Mouse (Mus musculus): Measurements from ENCODE around the gene Xxylt1.

The Xxylt1 gene

DNA sequence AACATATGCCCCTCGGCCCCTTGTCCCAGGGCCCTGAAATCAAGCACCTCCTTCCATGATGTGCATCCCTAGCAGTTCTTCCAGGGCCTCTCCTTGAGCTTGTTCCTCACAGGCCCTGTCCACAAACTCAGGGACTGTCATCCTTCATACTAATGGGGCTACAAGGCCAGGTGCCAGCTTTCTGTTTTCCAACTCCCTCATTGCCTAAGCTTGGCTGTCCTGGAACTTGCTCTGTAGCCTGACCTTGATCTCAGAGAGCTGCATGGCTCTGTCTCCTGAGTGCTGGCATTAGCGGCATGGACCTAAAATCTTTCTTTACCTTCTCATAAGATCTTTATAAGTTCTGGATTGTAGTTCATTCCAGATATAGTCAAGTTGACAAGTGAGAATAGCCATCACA, 39.7 kb downstream of the Xxylt1 start:
- ChIA-PET POLR2A (interaction anchor here in 2 of 4 experiments (0.6 to 1.4 kb wide), 2 partner anchors 10 to 24 kb away, joined by 3 to 4 read pairs; no protein-coding TSS in a partner anchor), CTCF (no interaction called here)

DNA sequence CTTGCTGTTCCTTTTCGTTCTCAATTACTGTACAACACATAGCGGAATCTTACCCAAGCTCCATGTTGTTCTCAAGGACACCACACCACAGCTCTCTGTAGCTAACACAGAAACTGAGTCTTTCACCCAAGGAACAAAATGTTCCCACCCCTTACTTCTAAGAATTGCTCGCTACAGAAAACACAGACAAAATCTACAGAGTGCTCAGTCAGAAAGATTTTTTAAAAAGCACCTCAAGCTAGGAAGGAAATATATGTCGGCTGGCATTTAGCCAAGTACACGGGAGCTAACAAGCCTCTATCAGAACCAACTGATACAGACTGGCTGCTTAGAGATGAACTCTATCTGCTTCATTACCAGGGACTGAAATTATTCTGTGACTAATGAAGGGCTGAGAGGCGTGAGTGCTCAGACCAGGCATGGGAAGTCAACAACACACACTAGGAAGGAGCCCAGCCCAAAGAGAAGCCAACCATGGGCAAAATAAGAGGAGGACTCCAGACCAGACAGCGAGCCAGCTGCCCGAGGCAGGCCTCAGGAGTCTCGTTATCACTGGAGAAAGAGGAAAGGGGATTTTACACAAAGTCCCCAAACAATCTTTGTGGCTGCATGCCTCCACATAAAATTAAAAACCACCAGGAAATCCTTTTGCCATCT, 41.3 kb downstream of the Xxylt1 start:
- CTCF ChIA-PET: no interaction called here
- POLR2A ChIA-PET: interaction anchor here in 2 of 4 experiments (0.8 to 1.1 kb wide), 2 partner anchors 11 to 36 kb away, joined by 3 read pairs; no protein-coding TSS in a partner anchor

DNA sequence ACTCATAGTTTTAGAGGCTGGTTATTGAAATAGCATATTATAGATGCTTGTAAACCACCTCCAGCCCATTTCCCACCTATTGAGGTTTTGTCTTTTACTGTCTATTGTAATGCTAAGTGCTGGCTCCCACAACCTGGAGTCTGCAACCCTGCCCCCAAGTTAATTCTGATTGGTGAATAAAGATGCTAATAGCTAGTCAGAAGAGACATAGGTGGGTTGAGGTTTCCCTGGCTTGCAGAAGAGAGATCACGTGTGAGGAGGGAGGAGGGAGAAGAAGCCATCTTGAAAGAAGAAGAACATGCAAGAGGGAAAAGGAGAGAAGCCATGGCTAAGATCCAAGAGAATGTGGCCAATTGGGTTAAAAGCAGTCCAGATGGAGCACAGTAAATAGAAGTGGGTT, 43.8 kb downstream of the Xxylt1 start:
- POLR2A ChIA-PET: interaction anchor here in 2 of 4 experiments (0.8 to 10.0 kb wide), 7 partner anchors 15 to 465 kb away, joined by 3 to 69 read pairs (median 4); partner anchors contain the start of gene Fam43a (in 1 of the 2)
- CTCF ChIA-PET: interaction anchor here in 1 of 4 experiments (0.6 kb wide), 1 partner anchor 33 kb away, joined by 3 read pairs; no protein-coding TSS in a partner anchor

DNA sequence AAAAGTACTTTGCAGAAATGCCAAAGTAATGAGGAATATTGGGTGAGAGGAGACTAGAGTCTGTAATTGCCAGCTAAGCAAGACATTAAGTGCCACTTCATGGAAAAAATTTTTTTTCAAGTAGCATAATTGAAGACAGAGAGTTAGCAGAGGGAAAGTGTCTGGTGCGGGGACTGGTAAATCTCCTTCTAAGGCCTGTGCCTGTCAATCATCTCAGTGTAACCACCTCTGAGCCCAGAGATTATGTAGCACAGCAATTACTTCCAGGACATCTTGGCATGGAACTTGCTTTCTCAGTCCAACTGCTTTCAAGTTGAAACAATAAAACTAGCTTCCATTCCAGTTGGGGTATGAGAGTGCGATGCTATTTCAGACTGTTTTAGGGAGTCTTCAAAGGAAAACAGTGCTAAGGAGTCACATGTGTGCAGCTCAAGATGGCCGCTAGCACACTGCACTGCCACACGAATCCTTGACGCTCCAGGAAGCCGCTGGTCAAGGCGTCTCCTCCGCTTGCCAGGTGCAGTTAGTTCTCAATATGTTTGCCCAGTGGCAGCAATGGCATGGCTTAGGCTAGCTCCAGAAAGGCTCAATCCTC, 45.5 kb downstream of the Xxylt1 start:
- ChIA-PET CTCF (interaction anchor here in 3 of 4 experiments (0.6 to 1.4 kb wide), 3 partner anchors 12 to 79 kb away, joined by 3 to 4 read pairs (median 4); no protein-coding TSS in a partner anchor), POLR2A (interaction anchor here in 2 of 4 experiments (0.6 to 10.0 kb wide), 14 partner anchors 8 to 390 kb away, joined by 3 to 69 read pairs (median 3); no protein-coding TSS in a partner anchor)

DNA sequence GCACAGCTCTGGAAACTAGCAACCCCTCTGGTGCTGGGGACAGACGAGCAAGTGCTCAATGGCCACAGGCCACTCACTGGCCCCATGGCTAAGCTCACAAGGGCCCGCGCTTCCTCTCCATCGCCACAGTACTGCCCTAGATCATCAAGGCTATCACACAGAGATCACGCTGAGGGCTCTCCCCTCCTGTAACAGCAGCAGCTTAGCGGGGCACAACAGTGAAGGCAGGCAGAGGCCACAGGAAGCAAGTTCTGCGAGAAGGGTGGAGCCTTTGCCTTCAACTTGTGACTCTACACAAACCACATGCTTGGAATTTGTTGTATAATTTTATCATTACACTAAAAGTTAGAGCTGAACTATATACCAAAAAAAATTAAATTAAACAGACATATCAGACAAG, 46.0 kb downstream of the Xxylt1 start:
- CTCF ChIA-PET: interaction anchor here in 3 of 4 experiments (0.5 to 1.8 kb wide), 5 partner anchors 12 to 983 kb away, joined by 3 to 5 read pairs (median 4); no protein-coding TSS in a partner anchor

DNA sequence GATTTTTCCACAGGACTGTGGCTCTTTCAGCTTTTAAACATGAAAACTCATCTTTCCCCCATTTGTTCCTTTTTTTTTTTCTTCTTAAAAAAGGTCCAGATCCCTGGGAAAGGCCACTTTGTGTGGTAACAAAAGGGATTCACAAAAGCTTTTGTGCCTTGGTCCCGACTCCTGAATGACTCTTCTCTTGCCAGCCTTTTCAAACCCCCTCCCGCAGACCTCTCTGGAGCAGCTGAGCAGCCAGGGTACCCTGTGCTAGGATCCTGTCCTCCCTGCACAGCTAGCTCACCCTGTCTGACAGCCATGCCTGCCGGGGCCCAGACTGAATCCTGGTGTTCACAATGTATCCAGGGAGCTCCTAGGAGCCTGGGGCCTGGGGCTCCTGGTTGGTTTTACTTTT, 47.2 kb downstream of the Xxylt1 start:
- POLR2A ChIA-PET: interaction anchor here (0.6 to 10.0 kb wide), 19 partner anchors 11 to 434 kb away, joined by 3 to 69 read pairs (median 4); partner anchors contain the start of gene Fam43a (in 1 of the 4)
- CTCF ChIA-PET: interaction anchor here in 3 of 4 experiments (0.6 to 1.8 kb wide), 5 partner anchors 9 to 525 kb away, joined by 3 to 5 read pairs (median 4); no protein-coding TSS in a partner anchor

More for the DNA sequence above, 46.0 kb downstream of the Xxylt1 start:
- POLR2A ChIA-PET: interaction anchor here in 2 of 4 experiments (0.6 to 10.0 kb wide), 13 partner anchors 8 to 389 kb away, joined by 3 to 69 read pairs (median 3); no protein-coding TSS in a partner anchor

DNA sequence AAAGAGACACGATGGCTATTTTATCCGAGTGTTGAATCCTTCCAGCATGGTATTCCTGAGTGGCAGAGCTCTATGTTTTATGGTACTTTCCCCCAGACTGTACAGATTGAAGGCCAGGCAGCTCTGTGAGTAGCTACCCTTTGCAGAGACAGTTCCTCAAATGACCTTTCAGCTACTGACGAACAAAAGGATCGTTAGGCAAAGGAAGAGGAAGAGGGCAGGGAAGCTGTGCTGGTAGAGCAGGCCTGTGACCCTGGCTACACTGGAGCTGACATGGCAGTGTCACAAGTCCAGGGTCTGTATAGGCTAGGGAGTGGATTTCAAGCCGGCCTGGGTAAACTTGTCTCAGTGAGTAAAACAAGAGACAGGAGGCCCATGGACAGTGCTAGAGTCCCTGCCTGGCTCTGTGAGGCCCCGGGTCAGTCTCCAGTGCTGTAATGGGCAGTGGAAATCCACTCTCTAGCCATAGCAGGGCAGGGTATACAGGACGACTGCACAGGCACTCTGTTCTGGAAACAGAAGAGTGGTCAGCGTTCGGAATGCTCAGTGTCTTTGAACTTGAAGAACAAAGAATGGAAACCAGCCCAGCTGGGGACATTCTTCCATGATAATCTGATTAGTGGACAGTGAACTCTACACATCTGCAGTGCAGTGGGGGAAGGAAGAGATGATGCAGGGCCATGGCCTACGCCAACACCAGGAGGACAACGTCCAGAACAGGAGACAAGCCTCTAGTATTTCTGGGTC, 51.3 kb downstream of the Xxylt1 start:
- ChIA-PET POLR2A (interaction anchor here in 2 of 4 experiments (1.0 to 10.0 kb wide), 3 partner anchors 7 to 29 kb away, joined by 3 to 69 read pairs (median 5); no protein-coding TSS in a partner anchor), CTCF (interaction anchor here in 2 of 4 experiments (0.6 to 1.0 kb wide), 4 partner anchors 21 to 848 kb away, joined by 3 to 4 read pairs (median 3); no protein-coding TSS in a partner anchor)

DNA sequence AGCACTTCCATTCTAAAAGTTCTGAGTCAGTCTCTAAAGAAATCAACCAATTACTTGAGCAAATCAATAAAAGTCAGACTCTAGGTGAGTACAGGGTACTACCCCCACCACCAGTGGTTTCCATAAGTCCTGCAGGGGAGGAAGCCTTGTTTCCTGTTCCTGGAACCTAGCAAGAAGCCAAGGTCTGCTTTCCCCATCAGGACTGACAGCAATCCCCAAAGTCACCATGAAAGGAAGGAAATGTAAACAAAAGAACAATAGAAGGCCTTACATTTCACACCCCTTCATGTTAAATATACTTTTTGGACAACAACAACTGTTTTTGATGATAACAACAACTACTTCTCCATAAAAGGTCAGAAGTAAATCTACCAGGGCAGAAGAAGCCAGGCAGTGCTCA, 53.6 kb downstream of the Xxylt1 start:
- ChIA-PET POLR2A (interaction anchor here in 1 of 4 experiments (0.7 kb wide), 1 partner anchor 8 kb away, joined by 3 read pairs; no protein-coding TSS in a partner anchor), CTCF (interaction anchor here in 1 of 4 experiments (1.1 kb wide), 1 partner anchor 43 kb away, joined by 3 read pairs; no protein-coding TSS in a partner anchor)

DNA sequence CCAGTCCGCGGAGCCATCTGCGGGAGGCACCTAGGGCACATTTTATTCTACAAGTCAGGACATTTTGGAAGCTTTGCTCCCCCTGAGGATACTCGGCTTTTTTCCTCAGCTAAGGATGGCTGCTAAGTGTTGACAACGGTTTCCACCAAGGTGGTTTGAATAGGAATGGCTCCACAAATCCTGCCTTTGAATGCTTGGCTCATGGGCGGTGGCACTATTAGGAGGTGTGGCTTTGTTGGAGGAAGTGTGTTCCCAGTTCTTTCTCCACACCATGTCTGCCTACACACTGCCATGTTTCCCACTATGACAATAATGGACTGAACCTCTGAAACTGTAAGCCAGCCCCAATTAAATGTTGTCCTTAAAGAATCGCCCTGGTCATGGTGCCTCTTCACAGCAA, 55.7 kb downstream of the Xxylt1 start:
- ChIA-PET CTCF (no interaction called here), POLR2A (interaction anchor here in 3 of 4 experiments (0.6 to 12.8 kb wide), 6 partner anchors 8 to 54 kb away, joined by 3 to 191 read pairs (median 22); no protein-coding TSS in a partner anchor)

DNA sequence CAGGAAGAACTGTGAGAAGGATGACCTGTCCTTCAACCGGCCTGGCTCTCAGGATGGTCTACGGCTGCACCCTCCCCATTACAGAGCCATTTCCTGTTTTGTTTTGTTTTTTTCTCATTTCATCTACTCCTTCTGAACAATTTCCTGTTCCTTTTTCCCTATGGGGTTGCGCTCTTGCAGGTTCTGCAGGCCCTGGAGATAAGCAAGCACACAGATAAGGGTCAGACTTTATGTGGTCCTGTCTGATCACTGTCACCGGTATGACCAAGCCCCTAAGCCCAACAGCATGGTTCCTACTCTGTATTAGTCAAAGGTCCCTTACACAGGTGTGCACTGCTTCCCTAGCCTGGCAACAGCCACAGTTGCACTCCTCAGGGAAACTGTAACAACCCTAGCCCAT, 56.2 kb downstream of the Xxylt1 start:
- CTCF ChIA-PET: no interaction called here
- POLR2A ChIA-PET: interaction anchor here in 2 of 4 experiments (0.8 to 12.8 kb wide), 11 partner anchors 8 to 82 kb away, joined by 4 to 191 read pairs (median 8); no protein-coding TSS in a partner anchor

DNA sequence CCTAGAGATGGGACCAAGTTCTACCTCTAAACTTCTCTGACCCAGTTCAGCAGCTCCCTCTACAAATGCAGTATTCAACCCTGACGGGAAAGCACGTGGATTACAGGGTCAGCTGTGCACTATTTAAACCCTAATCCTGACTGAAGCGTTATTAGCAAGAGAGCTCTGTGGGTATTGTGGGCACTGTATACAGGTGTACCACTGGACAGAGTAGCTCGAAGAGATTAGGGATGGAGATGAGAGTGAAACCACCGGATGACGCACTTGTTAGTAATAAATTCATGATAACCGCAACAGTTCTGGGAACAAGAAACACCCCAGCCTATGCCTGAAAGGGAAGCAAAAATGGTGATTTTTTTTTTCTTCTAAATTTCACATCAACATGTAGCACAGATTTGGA, 57.0 kb downstream of the Xxylt1 start:
- CTCF ChIA-PET: interaction anchor here in 2 of 4 experiments (0.5 to 1.1 kb wide), 5 partner anchors 10 to 788 kb away, joined by 3 read pairs; no protein-coding TSS in a partner anchor
- POLR2A ChIA-PET: interaction anchor here in 2 of 4 experiments (0.5 to 12.8 kb wide), 20 partner anchors 9 to 557 kb away, joined by 3 to 191 read pairs (median 5); partner anchors contain the start of gene Fam43a (in 1 of the 2)

DNA sequence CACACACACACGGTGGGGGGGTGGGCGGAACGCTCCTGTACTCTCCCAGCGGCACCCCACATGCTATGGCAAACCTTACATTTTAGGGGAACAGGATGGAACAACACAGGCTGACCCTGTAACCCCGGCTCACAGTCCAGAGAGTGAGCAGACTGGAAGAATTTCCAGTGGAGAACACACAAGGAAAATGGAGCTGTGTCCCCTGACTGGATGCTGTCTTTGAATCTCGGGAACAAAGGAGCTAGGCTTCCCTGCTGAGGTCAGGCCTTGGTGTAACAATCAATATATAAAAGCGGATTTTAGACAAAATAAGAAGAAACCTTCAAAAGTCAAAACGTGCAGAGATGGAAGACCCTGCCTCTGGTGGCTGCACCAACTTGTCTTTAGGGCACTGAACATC, 57.4 kb downstream of the Xxylt1 start:
- ChIA-PET POLR2A (interaction anchor here in 3 of 4 experiments (0.6 to 12.8 kb wide), 23 partner anchors 9 to 556 kb away, joined by 3 to 191 read pairs (median 4); partner anchors contain the start of gene Fam43a (in 1 of the 3)), CTCF (interaction anchor here in 3 of 4 experiments (0.5 to 1.1 kb wide), 7 partner anchors 9 to 787 kb away, joined by 3 to 5 read pairs (median 3); no protein-coding TSS in a partner anchor)

DNA sequence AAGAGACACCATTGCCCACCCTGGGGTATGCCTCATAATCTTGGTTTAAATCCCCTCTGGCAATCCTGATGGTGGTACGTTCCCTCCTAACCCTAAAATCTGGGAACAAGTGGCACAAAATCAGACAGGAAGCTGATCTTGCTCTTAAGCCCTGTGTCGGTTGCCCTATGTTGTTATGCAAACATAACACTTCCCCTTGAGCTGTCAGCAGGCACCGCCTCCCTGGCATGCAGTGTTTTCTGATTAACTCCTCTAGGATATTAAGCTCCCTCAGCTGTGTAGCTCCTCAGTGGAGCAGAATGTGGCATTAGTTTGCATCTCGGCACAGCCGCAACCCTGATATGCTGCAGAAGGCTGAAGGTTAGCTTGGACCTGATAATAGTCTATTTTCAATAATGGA, 58.9 kb downstream of the Xxylt1 start:
- ChIA-PET POLR2A (interaction anchor here in 2 of 4 experiments (0.9 to 12.8 kb wide), 12 partner anchors 10 to 741 kb away, joined by 3 to 191 read pairs (median 4); no protein-coding TSS in a partner anchor), CTCF (interaction anchor here in 1 of 4 experiments (1.4 kb wide), 1 partner anchor 53 kb away, joined by 4 read pairs; no protein-coding TSS in a partner anchor)

DNA sequence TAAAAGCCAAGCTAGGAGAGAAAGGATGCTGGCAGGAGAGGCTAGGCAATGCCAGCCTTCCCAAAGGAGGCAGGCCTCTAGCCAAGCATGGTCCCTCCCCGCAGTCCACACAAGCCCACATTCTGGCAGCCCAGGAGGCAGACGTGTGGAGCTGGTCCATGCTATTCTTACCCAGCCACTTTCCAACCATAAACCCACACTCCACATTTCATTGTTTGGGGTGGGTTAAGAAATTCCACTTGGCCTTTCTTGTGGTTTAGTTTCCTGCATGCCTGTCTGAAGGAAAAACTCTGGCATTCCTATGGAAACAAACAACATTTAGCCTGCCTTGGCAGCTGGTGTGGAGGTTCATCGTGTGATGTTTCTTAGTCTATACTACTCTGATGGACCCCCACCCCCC, 61.7 kb downstream of the Xxylt1 start:
- POLR2A ChIA-PET: interaction anchor here in 2 of 4 experiments (1.5 to 12.8 kb wide), 4 partner anchors 12 to 14 kb away, joined by 4 to 191 read pairs (median 36); no protein-coding TSS in a partner anchor
- CTCF ChIA-PET: no interaction called here

DNA sequence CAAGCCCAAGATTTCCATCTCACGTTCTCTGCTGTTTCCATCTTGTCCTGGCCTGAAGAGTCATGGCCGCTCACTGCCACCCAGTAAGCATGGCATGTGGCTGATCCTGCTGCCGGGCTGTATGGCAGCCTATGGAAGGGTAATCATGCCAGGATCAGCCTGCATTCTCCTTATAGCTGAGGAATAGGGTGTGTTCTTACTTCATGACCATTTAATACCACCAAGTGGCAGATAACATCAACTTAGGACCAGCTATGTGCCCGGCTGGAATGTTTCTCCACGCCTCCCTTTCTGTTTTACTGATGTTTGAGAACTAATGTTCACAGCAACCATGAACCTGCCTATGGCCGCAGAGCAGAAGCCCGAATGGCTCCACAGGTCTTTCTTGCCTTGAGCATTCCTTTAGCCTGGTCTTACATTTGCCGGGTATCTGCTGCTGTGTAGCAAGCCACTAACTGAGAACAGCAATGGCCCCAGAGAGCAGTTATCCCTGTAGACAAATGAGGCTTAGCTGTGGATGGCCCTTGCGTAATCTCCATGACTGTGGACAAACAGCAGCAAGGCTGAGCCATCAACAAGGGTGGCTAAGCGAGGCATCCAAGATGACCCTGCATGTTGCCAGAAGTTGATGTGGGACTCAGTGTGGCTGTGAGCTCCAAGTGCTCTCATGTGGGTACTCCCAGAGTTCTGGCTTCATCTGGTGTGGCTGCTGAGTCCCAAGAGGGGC, 63.4 kb downstream of the Xxylt1 start:
- CTCF ChIA-PET: no interaction called here
- POLR2A ChIA-PET: interaction anchor here in 2 of 4 experiments (0.6 to 12.8 kb wide), 6 partner anchors 11 to 15 kb away, joined by 3 to 191 read pairs (median 4); no protein-coding TSS in a partner anchor

DNA sequence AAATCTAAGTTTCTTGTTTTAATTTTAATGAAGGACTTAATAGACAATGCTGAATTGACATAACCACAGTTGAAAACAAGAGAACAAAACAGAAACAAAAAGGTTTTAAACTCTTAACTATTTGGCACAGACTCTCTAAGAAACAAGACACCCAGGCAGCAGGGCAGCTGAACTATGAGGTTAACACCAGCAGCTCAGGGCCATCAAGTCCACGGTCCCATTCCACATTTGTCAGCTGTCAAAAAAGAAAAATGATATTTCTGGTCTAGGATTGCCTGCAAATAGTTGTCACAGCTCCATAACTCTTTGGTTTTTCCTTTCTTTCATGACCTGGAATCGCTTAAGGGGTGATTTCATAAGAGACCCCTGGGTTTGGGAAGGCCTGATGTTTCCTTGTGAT, 64.6 kb downstream of the Xxylt1 start:
- ChIA-PET CTCF (interaction anchor here in 3 of 4 experiments (1.0 to 1.8 kb wide), 6 partner anchors 12 to 416 kb away, joined by 3 to 4 read pairs (median 4); no protein-coding TSS in a partner anchor), POLR2A (interaction anchor here in 2 of 4 experiments (0.9 to 12.8 kb wide), 6 partner anchors 10 to 36 kb away, joined by 3 to 191 read pairs (median 9); no protein-coding TSS in a partner anchor)

DNA sequence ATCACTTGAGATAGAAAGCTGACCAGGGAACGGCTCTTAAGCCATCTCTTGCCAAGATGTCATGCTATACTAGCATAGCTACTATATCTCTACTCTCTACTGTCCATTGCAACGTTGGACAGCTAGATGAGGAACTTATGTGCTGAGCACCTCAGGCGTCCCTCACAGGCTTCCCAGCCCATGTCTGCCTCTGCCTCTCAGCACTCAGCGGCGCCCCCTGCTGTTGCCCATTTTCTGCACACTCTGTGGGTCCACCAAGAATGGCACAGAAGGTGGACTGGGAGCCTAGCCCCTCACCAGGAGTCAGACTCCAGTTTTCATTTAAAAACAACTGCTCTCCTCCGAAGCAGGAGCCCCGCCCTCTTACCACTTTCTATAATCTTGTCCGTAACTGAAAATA, 65.1 kb downstream of the Xxylt1 start:
- ChIA-PET POLR2A (interaction anchor here in 3 of 4 experiments (0.6 to 12.8 kb wide), 8 partner anchors 8 to 141 kb away, joined by 3 to 191 read pairs (median 8); no protein-coding TSS in a partner anchor), CTCF (interaction anchor here in 3 of 4 experiments (1.0 to 1.8 kb wide), 6 partner anchors 12 to 415 kb away, joined by 3 to 4 read pairs (median 4); no protein-coding TSS in a partner anchor)

Data from embryonic stem cell, embryonic (primary cell).